Mouse (Mus musculus) skeletal muscle tissue, adult 2 months (tissue): Measurements from ENCODE around the gene Chrd.
A peak's percentile ranks its signal among the peaks of the same experiment; 100 is the strongest.

Source experiments
- DNase-seq: peaks from one replicate; pipeline ENCODE4 v3.0.0-alpha.2; 2012; ENCODE audit warnings: low read depth, low spot score

Gene Chrd

GRCm38 (mm10) chr16:20710810-20711209, 22.1 kb upstream of the Chrd start:
- DNase-seq = no peak

- DNase-seq = no peak
Observed at GRCm38 (mm10) chr16:20712190-20712589, 20.7 kb upstream of the Chrd start.

GRCm38 (mm10) chr16:20712889-20713288, 20.0 kb upstream of the Chrd start:
- no peak for DNase-seq

- no peak for DNase-seq
Observed at GRCm38 (mm10) chr16:20714307-20715080, 18.4 kb upstream of the Chrd start.

- DNase-seq = no peak
Observed at GRCm38 (mm10) chr16:20715161-20715560, 17.8 kb upstream of the Chrd start.

- no peak for DNase-seq
Observed at GRCm38 (mm10) chr16:20715566-20715965, 17.4 kb upstream of the Chrd start.

GRCm38 (mm10) chr16:20715976-20716840, 16.7 kb upstream of the Chrd start:
- DNase-seq = no peak

- no peak for DNase-seq
Observed at GRCm38 (mm10) chr16:20716841-20717180, 16.1 kb upstream of the Chrd start.

- DNase-seq = peak; percentile 98
Observed at GRCm38 (mm10) chr16:20717181-20717977, 15.5 kb upstream of the Chrd start, which contains the start of the genes Polr2h and Clcn2. Gene Polr2h, plus strand, starts transcription at chr16:20717665. Gene Clcn2, minus strand, starts transcription at chr16:20717746.

- DNase-seq = no peak
Observed at GRCm38 (mm10) chr16:20717978-20718670, 14.8 kb upstream of the Chrd start.

GRCm38 (mm10) chr16:20721808-20722207, 11.1 kb upstream of the Chrd start:
- no peak for DNase-seq

- no peak for DNase-seq
Observed at GRCm38 (mm10) chr16:20722736-20723135, 10.2 kb upstream of the Chrd start.

GRCm38 (mm10) chr16:20723247-20723646, 9.7 kb upstream of the Chrd start:
- no peak for DNase-seq

GRCm38 (mm10) chr16:20724338-20724748, 8.6 kb upstream of the Chrd start:
- peak; percentile 74 for DNase-seq

- DNase-seq = no peak
Observed at GRCm38 (mm10) chr16:20725321-20725720, 7.6 kb upstream of the Chrd start.

- no peak for DNase-seq
Observed at GRCm38 (mm10) chr16:20725750-20726149, 7.2 kb upstream of the Chrd start.

GRCm38 (mm10) chr16:20726384-20726783, 6.5 kb upstream of the Chrd start:
- DNase-seq = peak; percentile 76

- no peak for DNase-seq
Observed at GRCm38 (mm10) chr16:20730293-20730711, 2.6 kb upstream of the Chrd start.

- DNase-seq = no peak
Observed at GRCm38 (mm10) chr16:20731688-20732087, 1.2 kb upstream of the Chrd start.

- DNase-seq = no peak
Observed at GRCm38 (mm10) chr16:20732251-20732924, 539 bp upstream of the Chrd start.
